Mouse (Mus musculus) ES-Bruce4 (cell line): ENCODE results near the gene Klk1b3. TPM values are rescaled to one million over a fixed set of nuclear protein-coding genes. Genes with fewer than 3 reads are reported as not detected.
"Not testable (repeated sequence)": the region's sequence is repeated elsewhere in the genome, so short reads cannot be mapped to it uniquely, and the experiment has no call there.

Source experiments
- H3K27ac ChIP-seq: 2 replicates; pipeline ENCODE4 v1.5.1; 2012; ENCODE audit warnings: low read length, inconsistent platforms; ENCODE audit not compliant: insufficient read depth
- H3K27me3 ChIP-seq: 2 replicates; pipeline ENCODE4 v1.6.1; 2012; ENCODE audit warnings: mild to moderate bottlenecking, low read length, inconsistent platforms; ENCODE audit not compliant: control insufficient read depth, poor library complexity, insufficient read depth, severe bottlenecking
- H3K36me3 ChIP-seq: 2 replicates; pipeline ENCODE4 v1.6.1; 2012; ENCODE audit warnings: inconsistent platforms, mild to moderate bottlenecking, low read length, moderate library complexity; ENCODE audit not compliant: control insufficient read depth, poor library complexity, insufficient read depth, severe bottlenecking
- H3K4me1 ChIP-seq: one replicate; pipeline ENCODE4 v1.8.1; 2011; ENCODE audit warnings: low read length; ENCODE audit not compliant: control insufficient read depth, insufficient read depth
- H3K4me3 ChIP-seq: 2 replicates; pipeline ENCODE4 v1.5.1; 2011; ENCODE audit warnings: low read depth, mild to moderate bottlenecking, low read length
- H3K9ac ChIP-seq: 2 replicates; pipeline ENCODE4 v1.6.1; 2012; ENCODE audit warnings: low read depth, mild to moderate bottlenecking, inconsistent platforms; ENCODE audit not compliant: poor library complexity, severe bottlenecking
- H3K9me3 ChIP-seq: replicated peaks from 2 replicates; pipeline ENCODE4 v1.6.1; 2012; ENCODE audit warnings: mild to moderate bottlenecking, low read length, inconsistent platforms; ENCODE audit not compliant: control insufficient read depth, poor library complexity, insufficient read depth, severe bottlenecking
- CTCF ChIP-seq: IDR thresholded peaks from one replicate; pipeline ENCODE4 v1.8.1; 2011; ENCODE audit warnings: low read depth, low read length
- EP300 ChIP-seq: IDR thresholded peaks from 2 replicates; pipeline ENCODE4 v1.6.1; 2011; ENCODE audit warnings: low read depth, low read length; ENCODE audit not compliant: insufficient read depth
- POLR2A ChIP-seq: IDR thresholded peaks from one replicate; pipeline ENCODE4 v1.8.1; 2011; ENCODE audit warnings: low read length; ENCODE audit not compliant: insufficient read depth
- polyA plus RNA-seq: library from polyadenylated mRNA; stranded (reverse); fragments of >200 nt; gene quantifications from 2 replicates; pipeline ENCODE4 v1.2.4, GENCODE M21; 2011; ENCODE audit warnings: low read depth; ENCODE audit not compliant: missing spikeins, insufficient read depth, insufficient read length

Klk1b3 gene
- polyA plus RNA-seq, 1 experiment, result not detected

- H3K4me3 ChIP-seq, result no peak overlapping the region
- H3K27ac ChIP-seq, result no peak overlapping the region
- H3K9ac ChIP-seq, result no peak overlapping the region
- H3K36me3 ChIP-seq, result no peaks in the 10 kb centered on the region
- no peaks in the 10 kb centered on the region for H3K9me3 ChIP-seq
- TF ChIP-seq CTCF, result no peak
- TF ChIP-seq POLR2A, result no peak
- no peak for TF ChIP-seq EP300
- no peaks in the 10 kb centered on the region for H3K27me3 ChIP-seq
- no peaks in the 10 kb centered on the region for H3K4me1 ChIP-seq
These were observed 43.2 kb downstream of the Klk1b3 start for GRCm38 (mm10) chr7:44241163-44241562.

- Histone ChIP-seq H3K9me3 (no peaks in the 10 kb centered on the region), H3K36me3 (peaks cover 16% of the 10 kb centered on the region), H3K9ac (no peak overlapping the region), H3K4me3 (no peak overlapping the region), H3K27ac (no peak overlapping the region), H3K4me1 (no peaks in the 10 kb centered on the region), H3K27me3 (no peaks in the 10 kb centered on the region)
- TF ChIP-seq CTCF (no peak), POLR2A (no peak), EP300 (no peak)
These were observed 46.1 kb downstream of the Klk1b3 start for GRCm38 (mm10) chr7:44244080-44244479.

- Histone ChIP-seq H3K27me3 (no peaks in the 10 kb centered on the region), H3K9ac (peak within 1 kb of the TSS; percentile 65), H3K4me3 (peak within 1 kb of the TSS; percentile 72), H3K4me1 (no peaks in the 10 kb centered on the region), H3K9me3 (no peaks in the 10 kb centered on the region), H3K36me3 (peaks cover 35% of the 10 kb centered on the region), H3K27ac (peak within 1 kb of the TSS; percentile 31)
- TF ChIP-seq CTCF, result no peak
- TF ChIP-seq POLR2A, result peak; percentile 99
These were observed 48.3 kb downstream of the Klk1b3 start, which contains the start of the genes 1700028J19Rik and 2410002F23Rik for GRCm38 (mm10) chr7:44246055-44246983. TSS of gene 1700028J19Rik (minus strand) at chr7:44246695. TSS of gene 2410002F23Rik (plus strand) at chr7:44246722.

GRCm38 (mm10) chr7:44246984-44247470 is 49.0 kb downstream of the Klk1b3 start:
- H3K27ac ChIP-seq, result peak overlapping the region; percentile 3; the same call in 1 of the 2 replicates
- H3K36me3 ChIP-seq, result peaks cover 39% of the 10 kb centered on the region
- peak overlapping the region; percentile 72 for H3K4me3 ChIP-seq
- TF ChIP-seq POLR2A, result no peak
- TF ChIP-seq CTCF, result no peak
- TF ChIP-seq EP300, result no peak
- H3K9ac ChIP-seq, result peak overlapping the region; percentile 65
- H3K27me3 ChIP-seq, result no peaks in the 10 kb centered on the region
- H3K9me3 ChIP-seq, result no peaks in the 10 kb centered on the region
- no peaks in the 10 kb centered on the region for H3K4me1 ChIP-seq

GRCm38 (mm10) chr7:44247971-44248370 is 50.0 kb downstream of the Klk1b3 start:
- H3K27ac ChIP-seq, result no peak overlapping the region
- no peaks in the 10 kb centered on the region for H3K9me3 ChIP-seq
- no peak overlapping the region for H3K4me3 ChIP-seq
- H3K27me3 ChIP-seq, result no peaks in the 10 kb centered on the region
- no peaks in the 10 kb centered on the region for H3K4me1 ChIP-seq
- H3K36me3 ChIP-seq, result peaks cover 43% of the 10 kb centered on the region
- no peak for TF ChIP-seq EP300
- peak overlapping the region; percentile 65 for H3K9ac ChIP-seq

- no peak overlapping the region for H3K27ac ChIP-seq
- no peaks in the 10 kb centered on the region for H3K27me3 ChIP-seq
- no peak overlapping the region for H3K4me3 ChIP-seq
- no peak for TF ChIP-seq CTCF
- no peak for TF ChIP-seq POLR2A
- no peak for TF ChIP-seq EP300
- H3K4me1 ChIP-seq, result no peaks in the 10 kb centered on the region
- no peak overlapping the region for H3K9ac ChIP-seq
- H3K36me3 ChIP-seq, result peaks cover 43% of the 10 kb centered on the region
- H3K9me3 ChIP-seq, result no peaks in the 10 kb centered on the region
These were observed 51.3 kb downstream of the Klk1b3 start for GRCm38 (mm10) chr7:44249248-44249647.

- H3K4me1 ChIP-seq, H3K27me3 ChIP-seq, H3K9me3 ChIP-seq, H3K4me3 ChIP-seq, H3K9ac ChIP-seq, H3K27ac ChIP-seq: not testable (repeated sequence)
- H3K36me3 ChIP-seq, result peaks cover 43% of the 10 kb centered on the region
These were observed 52.8 kb downstream of the Klk1b3 start for GRCm38 (mm10) chr7:44250732-44251275.
